In the genomic region with DNA sequence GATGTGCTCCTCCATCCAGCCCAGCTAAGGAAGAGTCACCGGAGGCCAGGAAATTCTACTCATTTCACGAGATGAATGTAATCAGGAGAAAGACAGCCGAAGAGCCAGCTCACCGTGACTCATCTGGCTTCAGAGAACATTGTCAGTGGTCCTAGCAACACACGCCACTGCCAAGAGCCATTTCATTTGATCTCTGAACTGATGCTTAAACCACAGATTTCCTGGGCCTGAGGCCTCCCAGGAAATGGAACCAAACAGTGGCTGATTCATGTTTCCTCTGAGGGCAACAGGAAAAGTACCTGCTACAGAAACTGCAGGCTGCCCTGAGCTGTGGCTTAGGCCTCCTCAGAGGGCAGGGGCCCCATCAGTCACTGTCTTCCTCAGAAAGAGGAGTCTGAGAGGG, we compare ENCODE assay signal across 8 mouse cellular contexts. TPM values are rescaled to one million over a fixed set of nuclear protein-coding genes. Genes with fewer than 3 reads are reported as not detected.
DNase-seq lines count a peak whose midpoint lies in the region; ATAC-seq and TF ChIP-seq lines count a peak whose summit lies in the region.

No protein-coding gene starts in this region.

- no peaks in the 10 kb centered on the region for H3K36me3 ChIP-seq in kidney, adult 2 months (ENCODE audit: control insufficient read depth, insufficient read depth, low read length)
- no peaks in the 10 kb centered on the region for H3K36me3 ChIP-seq in kidney, embryonic 16.5 days (ENCODE audit: insufficient read depth, low read length)
- no peaks in the 10 kb centered on the region for H3K36me3 ChIP-seq in embryonic facial prominence, embryonic 10.5 days (replicated peaks)
- H3K36me3 ChIP-seq in stomach, postnatal 0 days (ENCODE audit: control insufficient read depth, insufficient read depth, low read length) = no peaks in the 10 kb centered on the region

- no peak overlapping the region for H3K4me3 ChIP-seq in kidney, adult 2 months (ENCODE audit: insufficient read depth, low read depth, low read length)
- H3K4me3 ChIP-seq in kidney, embryonic 16.5 days (ENCODE audit: low read length) = no peak overlapping the region
- no peak overlapping the region for H3K4me3 ChIP-seq in embryonic facial prominence, embryonic 10.5 days
- H3K4me3 ChIP-seq in stomach, postnatal 0 days (ENCODE audit: low read depth, low read length) = no peak overlapping the region

- TF ChIP-seq CTCF in kidney, adult 2 months (conservative IDR thresholded peaks at IDR 0.05; ENCODE audit: insufficient read depth, insufficient read length, low read depth, low read length) = no peak
- no peak for TF ChIP-seq CTCF in stomach, postnatal 0 days (IDR thresholded peaks at IDR 0.05; ENCODE audit: low read depth)

- H3K4me2 ChIP-seq in kidney, embryonic 16.5 days (replicated peaks; ENCODE audit: low read depth, low read length) = no peak overlapping the region
- H3K4me2 ChIP-seq in stomach, postnatal 0 days (replicated peaks; ENCODE audit: low read depth) = no peak overlapping the region

- peak; percentile 34 for DNase-seq in kidney, adult 2 months
- DNase-seq in Muller cell, postnatal 12 days (ENCODE audit: inconsistent ontology term) = peak; percentile 91
- DNase-seq in embryonic facial prominence, embryonic 10.5 days (ENCODE audit: low spot score) = no peak
- peak; percentile 9 to 23 for DNase-seq in thymus, adult 18-20 months
- no peak for DNase-seq in retina, embryonic 14.5 days (ENCODE audit: low spot score)
- DNase-seq in lung, postnatal 10 days = no peak
- DNase-seq in stomach, postnatal 0 days (ENCODE audit: low spot score) = no peak

- no peak for ATAC-seq in kidney, embryonic 16.5 days (ENCODE audit: low FRiP score, low TSS enrichment)
- ATAC-seq in stomach, postnatal 0 days (ENCODE audit: low FRiP score, low TSS enrichment) = no peak

- H3K27me3 ChIP-seq in kidney, adult 2 months (replicated peaks; ENCODE audit: control insufficient read depth, insufficient read depth, low read length) = no peaks in the 10 kb centered on the region; the same call in 1 of the 2 replicates
- H3K27me3 ChIP-seq in kidney, embryonic 16.5 days (ENCODE audit: insufficient read depth, low read length) = no peaks in the 10 kb centered on the region
- H3K27me3 ChIP-seq in embryonic facial prominence, embryonic 10.5 days (replicated peaks; ENCODE audit: low read depth, poor library complexity, severe bottlenecking) = no peaks in the 10 kb centered on the region
- no peaks in the 10 kb centered on the region for H3K27me3 ChIP-seq in stomach, postnatal 0 days (ENCODE audit: control insufficient read depth, insufficient read depth, low read length)

- no peaks in the 10 kb centered on the region for H3K4me1 ChIP-seq in kidney, adult 2 months (ENCODE audit: control insufficient read depth, insufficient read depth, low read length)
- no peaks in the 10 kb centered on the region for H3K4me1 ChIP-seq in kidney, embryonic 16.5 days (ENCODE audit: insufficient read depth, low read length)
- H3K4me1 ChIP-seq in embryonic facial prominence, embryonic 10.5 days = peaks cover 7% of the 10 kb centered on the region
- H3K4me1 ChIP-seq in stomach, postnatal 0 days (replicated peaks; ENCODE audit: control insufficient read depth, insufficient read depth) = no peaks in the 10 kb centered on the region

- no peak for TF ChIP-seq POLR2A in kidney, adult 2 months (IDR thresholded peaks at IDR 0.05; ENCODE audit: low read depth, low read length)

- no peak overlapping the region for H3K9ac ChIP-seq in kidney, embryonic 16.5 days (replicated peaks; ENCODE audit: low read length)
- no peak overlapping the region for H3K9ac ChIP-seq in stomach, postnatal 0 days (ENCODE audit: low read length)

- TF ChIP-seq EP300 in stomach, postnatal 0 days (optimal IDR thresholded peaks at IDR 0.05) = no peak

- 36% methylated on average over 5 of the region's 5 CpGs for WGBS in kidney, adult 2 months
- 28% methylated on average over 5 of the region's 5 CpGs for WGBS in kidney, embryonic 16.5 days
- WGBS in embryonic facial prominence, embryonic 10.5 days = 44% methylated on average over 5 of the region's 5 CpGs
- 24% methylated on average over 5 of the region's 5 CpGs for WGBS in stomach, postnatal 0 days

- H3K9me3 ChIP-seq in kidney, embryonic 16.5 days (ENCODE audit: low read length) = no peaks in the 10 kb centered on the region
- no peaks in the 10 kb centered on the region for H3K9me3 ChIP-seq in embryonic facial prominence, embryonic 10.5 days
- no peaks in the 10 kb centered on the region for H3K9me3 ChIP-seq in stomach, postnatal 0 days (ENCODE audit: control insufficient read depth, low read length)

- no peak overlapping the region for H3K27ac ChIP-seq in kidney, adult 2 months (ENCODE audit: insufficient read depth, low read depth, low read length)
- no peak overlapping the region for H3K27ac ChIP-seq in kidney, embryonic 16.5 days (ENCODE audit: low read length)
- H3K27ac ChIP-seq in embryonic facial prominence, embryonic 10.5 days (replicated peaks) = peak overlapping the region; percentile 8; the same call in 1 of the 2 replicates
- H3K27ac ChIP-seq in stomach, postnatal 0 days (replicated peaks) = no peak overlapping the region

RNA-seq across cellular contexts. Expression of a gene that starts 24.7 kb away (rescaled TPM):
- polyA plus RNA-seq in kidney, adult 2 months (2012; rRNA removed) = 13.4 and 13.6 TPM in 2 replicates
- polyA plus RNA-seq in kidney, embryonic 16.5 days (2015; fragmentation: Nextera tagmentation; extraction: Ambion mirVana) = 33.1 and 35.6 TPM in 2 replicates
- polyA plus RNA-seq in embryonic facial prominence, embryonic 10.5 days (2016; fragmentation: Nextera tagmentation; extraction: Ambion mirVana) = 43.5 and 44.9 TPM in 2 replicates
- polyA plus RNA-seq in stomach, postnatal 0 days (2015; fragmentation: Nextera tagmentation; extraction: Ambion mirVana) = 12.3 and 12.4 TPM in 2 replicates

Comparison
In these comparisons a context has a peak if more than half of its experiments do, and no peak if none do; other contexts are left out.
1. DNase-seq: peak in kidney, adult 2 months (single experiment), Muller cell, postnatal 12 days (single experiment) and thymus, adult 18-20 months (2 of 2); none in embryonic facial prominence, embryonic 10.5 days (single experiment), retina, embryonic 14.5 days (single experiment), lung, postnatal 10 days (single experiment) and stomach, postnatal 0 days (single experiment).